Mouse (Mus musculus): ENCODE results near the gene Slc39a13.

DNA sequence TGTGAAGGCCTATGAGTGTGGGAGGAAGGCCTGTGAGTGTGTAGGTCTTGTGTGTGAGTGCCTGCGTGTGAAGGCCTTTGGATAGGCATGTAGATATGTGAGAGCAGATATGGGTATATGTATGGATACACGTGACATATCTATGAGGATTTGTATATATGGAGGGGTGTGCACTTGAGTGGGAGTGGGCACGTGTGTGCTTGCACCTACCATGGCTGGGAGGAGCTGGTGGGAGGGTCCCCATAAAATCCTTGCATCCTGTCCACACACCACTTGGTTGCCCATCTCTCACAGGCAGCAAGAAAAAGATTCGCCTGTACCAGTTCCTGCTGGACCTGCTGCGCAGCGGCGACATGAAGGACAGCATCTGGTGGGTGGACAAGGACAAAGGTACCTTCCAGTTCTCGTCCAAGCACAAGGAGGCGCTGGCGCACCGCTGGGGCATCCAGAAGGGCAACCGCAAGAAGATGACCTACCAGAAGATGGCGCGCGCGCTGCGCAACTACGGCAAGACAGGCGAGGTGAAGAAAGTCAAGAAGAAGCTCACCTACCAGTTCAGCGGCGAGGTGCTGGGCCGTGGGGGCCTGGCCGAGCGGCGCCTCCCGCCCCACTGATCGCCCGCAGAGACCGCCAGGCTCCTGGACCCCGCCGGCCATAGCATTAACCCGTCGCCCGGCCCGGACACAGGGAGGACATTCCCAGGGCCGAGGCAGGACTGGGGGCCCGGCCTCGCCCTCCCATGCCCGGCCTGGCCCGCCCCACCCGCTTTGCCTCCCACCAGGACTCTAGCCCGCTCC, 44.8 kb upstream of the Slc39a13 start:
- TF ChIP-seq GATA1 (IDR thresholded peaks at IDR 0.05; ENCODE audit: borderline replicate concordance, low read length) (no peak), FLI1 (IDR thresholded peaks at IDR 0.05; ENCODE audit: low read length) (no peak)
